Mouse (Mus musculus): ENCODE measurements around the gene Epb41l2.

Gene Epb41l2

GRCm38 (mm10) chr10:25437586-25438298 is 78.1 kb downstream of the Epb41l2 start:
- DNase-seq: no peak

GRCm38 (mm10) chr10:25438299-25438680 is 78.7 kb downstream of the Epb41l2 start:
- no peak for DNase-seq

GRCm38 (mm10) chr10:25439163-25439562 is 79.6 kb downstream of the Epb41l2 start:
- no peak for DNase-seq

- no peak for DNase-seq
These were observed 80.3 kb downstream of the Epb41l2 start for GRCm38 (mm10) chr10:25439856-25440255.

GRCm38 (mm10) chr10:25441405-25441804 is 81.8 kb downstream of the Epb41l2 start:
- no peak for DNase-seq

GRCm38 (mm10) chr10:25443626-25444025 is 84.0 kb downstream of the Epb41l2 start:
- no peak for DNase-seq

- DNase-seq: no peak
These were observed 84.7 kb downstream of the Epb41l2 start for GRCm38 (mm10) chr10:25444198-25444783.

GRCm38 (mm10) chr10:25446953-25447525 is 87.4 kb downstream of the Epb41l2 start:
- no peak for DNase-seq

- DNase-seq: no peak
These were observed 89.1 kb downstream of the Epb41l2 start for GRCm38 (mm10) chr10:25448676-25449075.

GRCm38 (mm10) chr10:25449312-25450020 is 89.9 kb downstream of the Epb41l2 start:
- DNase-seq: no peak

- DNase-seq: no peak
These were observed 93.6 kb downstream of the Epb41l2 start for GRCm38 (mm10) chr10:25453150-25453549.

GRCm38 (mm10) chr10:25453772-25454171 is 94.2 kb downstream of the Epb41l2 start:
- no peak for DNase-seq

- no peak for DNase-seq
These were observed 97.5 kb downstream of the Epb41l2 start for GRCm38 (mm10) chr10:25457118-25457517.

GRCm38 (mm10) chr10:25457996-25458395 is 98.4 kb downstream of the Epb41l2 start:
- no peak for DNase-seq

- no peak for DNase-seq
These were observed 102.2 kb downstream of the Epb41l2 start for GRCm38 (mm10) chr10:25461832-25462231.

GRCm38 (mm10) chr10:25462669-25463068 is 103.1 kb downstream of the Epb41l2 start:
- DNase-seq: no peak

- DNase-seq: no peak
These were observed 106.9 kb downstream of the Epb41l2 start for GRCm38 (mm10) chr10:25466493-25466892.

- no peak for DNase-seq
These were observed 112.3 kb downstream of the Epb41l2 start for GRCm38 (mm10) chr10:25471944-25472343.

GRCm38 (mm10) chr10:25479716-25480115 is 120.1 kb downstream of the Epb41l2 start:
- no peak for DNase-seq

- no peak for DNase-seq
These were observed 123.2 kb downstream of the Epb41l2 start for GRCm38 (mm10) chr10:25482791-25483190.

- peak; percentile 79 for DNase-seq
These were observed 128.9 kb downstream of the Epb41l2 start for GRCm38 (mm10) chr10:25488456-25488855.

GRCm38 (mm10) chr10:25499323-25500071 is 139.9 kb downstream of the Epb41l2 start:
- no peak for DNase-seq

GRCm38 (mm10) chr10:25503250-25503649 is 143.7 kb downstream of the Epb41l2 start:
- DNase-seq: no peak
